Mouse (Mus musculus): ENCODE measurements around the gene Mapk8. TPM values are rescaled to one million over a fixed set of nuclear protein-coding genes. Genes with fewer than 3 reads are reported as not detected.
"Not testable (repeated sequence)": the region's sequence is repeated elsewhere in the genome, so short reads cannot be mapped to it uniquely, and the experiment has no call there.

Gene Mapk8
- polyA plus RNA-seq, 1 experiment from 2014 or later = 10.3 TPM

GRCm38 (mm10) chr14:33450331-33450730 is 3.4 kb upstream of the Mapk8 start:
- H3K9ac ChIP-seq (ENCODE audit: low read depth, low read length) = no peak overlapping the region
- ATAC-seq = no peak
- H3K36me3 ChIP-seq (ENCODE audit: control insufficient read depth, insufficient read depth, low read length) = no peaks in the 10 kb centered on the region
- H3K4me3 ChIP-seq (ENCODE audit: low read length) = no peak overlapping the region
- H3K4me1 ChIP-seq (ENCODE audit: control insufficient read depth, insufficient read depth, low read length) = peaks cover 4% of the 10 kb centered on the region; the same call in 1 of the 2 replicates
- H3K4me2 ChIP-seq (ENCODE audit: low read depth, low read length) = no peak overlapping the region
- H3K9me3 ChIP-seq (ENCODE audit: control insufficient read depth, low read length) = no peaks in the 10 kb centered on the region
- 0 out of 2 replicates have a peak, but pooled peaks cover 2% of the 10 kb centered on the region for H3K27me3 ChIP-seq (replicated peaks; ENCODE audit: control insufficient read depth, insufficient read depth, low read length)
- no peak overlapping the region for H3K27ac ChIP-seq (ENCODE audit: low read length)

- WGBS = 89% methylated on average over 2 of the region's 2 CpGs
Observed at GRCm38 (mm10) chr14:33449296-33449840, 2.4 kb upstream of the Mapk8 start.

GRCm38 (mm10) chr14:33448276-33448675 is 1.3 kb upstream of the Mapk8 start:
- no peak overlapping the region for H3K9ac ChIP-seq (ENCODE audit: low read depth, low read length)
- no peak overlapping the region for H3K4me2 ChIP-seq (ENCODE audit: low read depth, low read length)
- H3K36me3 ChIP-seq (ENCODE audit: control insufficient read depth, insufficient read depth, low read length) = no peaks in the 10 kb centered on the region
- H3K27me3 ChIP-seq (replicated peaks; ENCODE audit: control insufficient read depth, insufficient read depth, low read length) = 0 out of 2 replicates have a peak, but pooled peaks cover 2% of the 10 kb centered on the region
- H3K4me3 ChIP-seq (ENCODE audit: low read length) = no peak overlapping the region
- H3K9me3 ChIP-seq (ENCODE audit: control insufficient read depth, low read length) = no peaks in the 10 kb centered on the region
- H3K27ac ChIP-seq (ENCODE audit: low read length) = no peak overlapping the region
- ATAC-seq = no peak
- peaks cover 7% of the 10 kb centered on the region; the same call in 1 of the 2 replicates for H3K4me1 ChIP-seq (ENCODE audit: control insufficient read depth, insufficient read depth, low read length)
- 83% methylated on average over 4 of the region's 4 CpGs for WGBS

More at GRCm38 (mm10) chr14:33449296-33449840, 2.4 kb upstream of the Mapk8 start:
- Histone ChIP-seq H3K4me2 (ENCODE audit: low read depth, low read length) (no peak overlapping the region), H3K4me1 (ENCODE audit: control insufficient read depth, insufficient read depth, low read length) (peaks cover 7% of the 10 kb centered on the region; the same call in 1 of the 2 replicates), H3K9me3 (ENCODE audit: control insufficient read depth, low read length) (no peaks in the 10 kb centered on the region), H3K36me3 (ENCODE audit: control insufficient read depth, insufficient read depth, low read length) (no peaks in the 10 kb centered on the region), H3K9ac (ENCODE audit: low read depth, low read length) (no peak overlapping the region), H3K27me3 (replicated peaks; ENCODE audit: control insufficient read depth, insufficient read depth, low read length) (0 out of 2 replicates have a peak, but pooled peaks cover 2% of the 10 kb centered on the region), H3K4me3 (ENCODE audit: low read length) (no peak overlapping the region), H3K27ac (ENCODE audit: low read length) (no peak overlapping the region)
- ATAC-seq = no peak

- no peaks in the 10 kb centered on the region for H3K9me3 ChIP-seq (ENCODE audit: control insufficient read depth, low read length)
- peak overlapping the region; percentile 73 for H3K4me3 ChIP-seq (ENCODE audit: low read length)
- peak overlapping the region; percentile 65 for H3K4me2 ChIP-seq (ENCODE audit: low read depth, low read length)
- peak overlapping the region; percentile 91 for H3K27ac ChIP-seq (ENCODE audit: low read length)
- H3K9ac ChIP-seq (ENCODE audit: low read depth, low read length) = peak overlapping the region; percentile 88
- peak; percentile 41 for ATAC-seq
- 0 out of 2 replicates have a peak, but pooled peaks cover 2% of the 10 kb centered on the region for H3K27me3 ChIP-seq (replicated peaks; ENCODE audit: control insufficient read depth, insufficient read depth, low read length)
- WGBS = under 1% methylated on average over 65 of the region's 72 CpGs
- H3K4me1 ChIP-seq (ENCODE audit: control insufficient read depth, insufficient read depth, low read length) = peaks cover 9% of the 10 kb centered on the region; the same call in 1 of the 2 replicates
- H3K36me3 ChIP-seq (ENCODE audit: control insufficient read depth, insufficient read depth, low read length) = no peaks in the 10 kb centered on the region
Observed at GRCm38 (mm10) chr14:33446561-33447023, 366 bp downstream of the Mapk8 start.

- H3K27me3 ChIP-seq (replicated peaks; ENCODE audit: control insufficient read depth, insufficient read depth, low read length) = no peaks in the 10 kb centered on the region
- no peaks in the 10 kb centered on the region for H3K9me3 ChIP-seq (ENCODE audit: control insufficient read depth, low read length)
- peaks cover 11% of the 10 kb centered on the region; the same call in 1 of the 2 replicates for H3K4me1 ChIP-seq (ENCODE audit: control insufficient read depth, insufficient read depth, low read length)
- no peak overlapping the region; the same call in 1 of the 2 replicates for H3K27ac ChIP-seq (ENCODE audit: low read length)
- H3K36me3 ChIP-seq (ENCODE audit: control insufficient read depth, insufficient read depth, low read length) = no peaks in the 10 kb centered on the region
- peak overlapping the region; percentile 65 for H3K4me2 ChIP-seq (ENCODE audit: low read depth, low read length)
- H3K4me3 ChIP-seq (ENCODE audit: low read length) = peak overlapping the region; percentile 73
- 35% methylated on average over 3 of the region's 3 CpGs for WGBS
- peak overlapping the region; percentile 88 for H3K9ac ChIP-seq (ENCODE audit: low read depth, low read length)
- no peak for ATAC-seq
Observed at GRCm38 (mm10) chr14:33445962-33446361, 996 bp downstream of the Mapk8 start.

DNA sequence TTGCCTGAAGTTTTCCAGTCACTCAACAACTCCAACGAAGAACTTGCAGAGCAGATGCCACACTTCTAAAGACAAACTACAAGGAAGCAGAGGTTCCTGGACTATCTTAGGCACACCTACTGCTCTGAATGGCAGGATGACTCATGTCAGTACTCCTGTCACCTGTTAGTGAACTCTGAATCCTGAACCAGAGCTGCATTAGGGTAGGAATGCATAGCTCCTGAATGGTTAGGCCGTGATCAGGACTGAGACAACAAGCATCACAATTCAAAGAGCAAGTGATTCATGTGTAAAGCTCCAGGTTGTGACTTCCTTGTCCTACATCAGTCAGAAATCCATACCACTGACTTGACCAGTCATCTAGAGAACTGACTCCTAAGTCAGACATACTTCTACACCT is 3.2 kb downstream of the Mapk8 start:
- Histone ChIP-seq H3K27me3 (replicated peaks; ENCODE audit: control insufficient read depth, insufficient read depth, low read length) (no peaks in the 10 kb centered on the region), H3K27ac (ENCODE audit: low read length) (no peak overlapping the region), H3K9ac (ENCODE audit: low read depth, low read length) (no peak overlapping the region), H3K4me2 (ENCODE audit: low read depth, low read length) (no peak overlapping the region), H3K9me3 (ENCODE audit: control insufficient read depth, low read length) (no peaks in the 10 kb centered on the region), H3K4me3 (ENCODE audit: low read length) (no peak overlapping the region), H3K36me3 (ENCODE audit: control insufficient read depth, insufficient read depth, low read length) (no peaks in the 10 kb centered on the region), H3K4me1 (ENCODE audit: control insufficient read depth, insufficient read depth, low read length) (peaks cover 11% of the 10 kb centered on the region; the same call in 1 of the 2 replicates)
- peak; percentile 45 for ATAC-seq
- WGBS = 63% methylated on average over 2 of the region's 2 CpGs

DNA sequence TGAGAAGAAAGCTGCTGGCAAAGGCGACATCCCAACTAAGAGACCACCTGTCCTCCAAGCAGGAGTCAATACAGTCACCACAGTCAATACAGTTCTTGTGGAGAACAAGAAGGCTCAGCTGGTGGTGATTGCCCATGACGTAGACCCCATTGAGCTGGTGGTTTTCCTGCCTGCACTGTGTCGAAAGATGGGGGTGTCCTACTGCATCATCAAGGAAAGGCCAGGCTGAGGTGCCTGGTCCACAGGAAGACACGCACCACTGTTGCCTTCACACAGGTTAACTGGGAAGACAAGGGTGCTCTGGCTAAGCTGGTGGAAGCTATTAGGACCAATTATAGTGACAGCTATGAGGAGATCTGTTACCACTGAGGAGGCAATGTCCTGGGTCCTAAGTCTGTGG is 14.5 kb downstream of the Mapk8 start:
- H3K9ac ChIP-seq (ENCODE audit: low read depth, low read length); ATAC-seq; H3K4me2 ChIP-seq (ENCODE audit: low read depth, low read length); H3K27me3 ChIP-seq (replicated peaks; ENCODE audit: control insufficient read depth, insufficient read depth, low read length); H3K9me3 ChIP-seq (ENCODE audit: control insufficient read depth, low read length); H3K36me3 ChIP-seq (ENCODE audit: control insufficient read depth, insufficient read depth, low read length); H3K4me3 ChIP-seq (ENCODE audit: low read length); H3K27ac ChIP-seq (ENCODE audit: low read length); H3K4me1 ChIP-seq (ENCODE audit: control insufficient read depth, insufficient read depth, low read length): not testable (repeated sequence)
- WGBS = 86% methylated on average over 4 of the region's 4 CpGs

GRCm38 (mm10) chr14:33424124-33424523 is 22.8 kb downstream of the Mapk8 start:
- ATAC-seq = no peak
- H3K9me3 ChIP-seq (ENCODE audit: control insufficient read depth, low read length) = no peaks in the 10 kb centered on the region
- no peaks in the 10 kb centered on the region for H3K27me3 ChIP-seq (replicated peaks; ENCODE audit: control insufficient read depth, insufficient read depth, low read length)
- H3K36me3 ChIP-seq (ENCODE audit: control insufficient read depth, insufficient read depth, low read length) = no peaks in the 10 kb centered on the region
- peaks cover 2% of the 10 kb centered on the region; the same call in 1 of the 2 replicates for H3K4me1 ChIP-seq (ENCODE audit: control insufficient read depth, insufficient read depth, low read length)
- H3K27ac ChIP-seq (ENCODE audit: low read length) = no peak overlapping the region
- no peak overlapping the region for H3K4me2 ChIP-seq (ENCODE audit: low read depth, low read length)
- no peak overlapping the region for H3K4me3 ChIP-seq (ENCODE audit: low read length)
- no peak overlapping the region for H3K9ac ChIP-seq (ENCODE audit: low read depth, low read length)

GRCm38 (mm10) chr14:33423003-33423402 is 24.0 kb downstream of the Mapk8 start:
- no peak overlapping the region for H3K9ac ChIP-seq (ENCODE audit: low read depth, low read length)
- no peak for ATAC-seq
- no peaks in the 10 kb centered on the region for H3K36me3 ChIP-seq (ENCODE audit: control insufficient read depth, insufficient read depth, low read length)
- 88% methylated on average over 1 of the region's 1 CpGs for WGBS
- no peak overlapping the region for H3K4me3 ChIP-seq (ENCODE audit: low read length)
- H3K9me3 ChIP-seq (ENCODE audit: control insufficient read depth, low read length) = no peaks in the 10 kb centered on the region
- H3K4me1 ChIP-seq (ENCODE audit: control insufficient read depth, insufficient read depth, low read length) = peaks cover 2% of the 10 kb centered on the region; the same call in 1 of the 2 replicates
- H3K27me3 ChIP-seq (replicated peaks; ENCODE audit: control insufficient read depth, insufficient read depth, low read length) = no peaks in the 10 kb centered on the region
- no peak overlapping the region for H3K27ac ChIP-seq (ENCODE audit: low read length)
- no peak overlapping the region for H3K4me2 ChIP-seq (ENCODE audit: low read depth, low read length)
